Mouse (Mus musculus) midbrain, embryonic 12.5 days (tissue): ENCODE measurements around the gene Agfg2. TPM values are rescaled to one million over a fixed set of nuclear protein-coding genes. Genes with fewer than 3 reads are reported as not detected.

Experiments
- ATAC-seq: fragments of 200-750 bp; cut with Nextera tagmentation; 2 replicates; pipeline ENCODE4 v1.8.0; 2017; ENCODE audit warnings: low read depth, moderate TSS enrichment, moderate library complexity; ENCODE audit not compliant: low FRiP score
- H3K27ac ChIP-seq: fragments of 300-500 bp; sonication (generic); replicated peaks from 2 replicates; pipeline ENCODE4 v1.5.1; 2016; ENCODE audit warnings: mild to moderate bottlenecking
- H3K27me3 ChIP-seq: fragments of 300-500 bp; sonication (generic); 2 replicates; pipeline ENCODE4 v1.6.1; 2016; ENCODE audit warnings: mild to moderate bottlenecking
- H3K36me3 ChIP-seq: fragments of 300-500 bp; sonication (generic); 2 replicates; pipeline ENCODE4 v1.6.1; 2016
- H3K4me1 ChIP-seq: fragments of 300-500 bp; sonication (generic); 2 replicates; pipeline ENCODE4 v1.6.1; 2016
- H3K4me2 ChIP-seq: fragments of 300-500 bp; sonication (generic); replicated peaks from 2 replicates; pipeline ENCODE4 v1.6.1; 2016; ENCODE audit warnings: mild to moderate bottlenecking, moderate library complexity
- H3K4me3 ChIP-seq: fragments of 300-500 bp; sonication (generic); 2 replicates; pipeline ENCODE4 v1.5.1; 2016; ENCODE audit warnings: mild to moderate bottlenecking
- H3K9ac ChIP-seq: fragments of 300-500 bp; sonication (generic); replicated peaks from 2 replicates; pipeline ENCODE4 v1.6.1; 2016; ENCODE audit warnings: mild to moderate bottlenecking, moderate library complexity
- H3K9me3 ChIP-seq: fragments of 300-500 bp; sonication (generic); 2 replicates; pipeline ENCODE4 v1.6.1; 2016; ENCODE audit warnings: mild to moderate bottlenecking
- WGBS: fragments of 180-500 bp; shearing (Covaris S2); methylation state at CpG from one replicate; pipeline ENCODE4 v1.1.7; 2016; 5-methylcytosine and 5-hydroxymethylcytosine counted together
- polyA plus RNA-seq: library from polyadenylated mRNA; unstranded; fragments of >200 nt; fragmentation: Nextera tagmentation; extraction: Ambion mirVana; gene quantifications from 2 replicates; pipeline ENCODE4 v1.2.1, GENCODE M21; 2016

Agfg2 gene
- polyA plus RNA-seq, 1 experiment from 2014 or later = 29.0 TPM

- 93% methylated on average over 3 of the region's 3 CpGs for WGBS
- Histone ChIP-seq H3K4me2 (no peak overlapping the region), H3K27ac (no peak overlapping the region)
Measured at GRCm38 (mm10) chr5:137678736-137679135, 5.8 kb downstream of the Agfg2 start.

GRCm38 (mm10) chr5:137677859-137678258 is 6.7 kb downstream of the Agfg2 start:
- no peak overlapping the region for H3K4me3 ChIP-seq
- H3K9me3 ChIP-seq = no peaks in the 10 kb centered on the region
- peaks cover 7% of the 10 kb centered on the region for H3K4me1 ChIP-seq
- no peak for ATAC-seq
- no peaks in the 10 kb centered on the region for H3K27me3 ChIP-seq
- no peak overlapping the region for H3K9ac ChIP-seq
- H3K27ac ChIP-seq = no peak overlapping the region
- 97% methylated on average over 8 of the region's 8 CpGs for WGBS
- H3K4me2 ChIP-seq = no peak overlapping the region
- peaks cover 13% of the 10 kb centered on the region; the same call in 1 of the 2 replicates for H3K36me3 ChIP-seq

More at GRCm38 (mm10) chr5:137678736-137679135, 5.8 kb downstream of the Agfg2 start:
- peaks cover 13% of the 10 kb centered on the region; the same call in 1 of the 2 replicates for H3K36me3 ChIP-seq
- no peaks in the 10 kb centered on the region for H3K9me3 ChIP-seq
- H3K4me3 ChIP-seq = no peak overlapping the region
- peaks cover 16% of the 10 kb centered on the region for H3K4me1 ChIP-seq
- no peak for ATAC-seq
- no peaks in the 10 kb centered on the region for H3K27me3 ChIP-seq
- H3K9ac ChIP-seq = no peak overlapping the region

GRCm38 (mm10) chr5:137674786-137675185 is 9.7 kb downstream of the Agfg2 start:
- Histone ChIP-seq H3K36me3 (peaks cover 9% of the 10 kb centered on the region; the same call in 1 of the 2 replicates), H3K4me2 (no peak overlapping the region), H3K4me3 (no peak overlapping the region), H3K27ac (no peak overlapping the region), H3K9me3 (no peaks in the 10 kb centered on the region), H3K27me3 (no peaks in the 10 kb centered on the region), H3K4me1 (peaks cover 7% of the 10 kb centered on the region), H3K9ac (no peak overlapping the region)
- 94% methylated on average over 8 of the region's 8 CpGs for WGBS
- no peak for ATAC-seq

- WGBS = 94% methylated on average over 6 of the region's 6 CpGs
- H3K36me3 ChIP-seq = peaks cover 9% of the 10 kb centered on the region; the same call in 1 of the 2 replicates
- H3K9me3 ChIP-seq = no peaks in the 10 kb centered on the region
- no peak overlapping the region for H3K4me3 ChIP-seq
- ATAC-seq = no peak
- no peak overlapping the region for H3K27ac ChIP-seq
- peaks cover 7% of the 10 kb centered on the region for H3K4me1 ChIP-seq
- no peak overlapping the region for H3K9ac ChIP-seq
- H3K27me3 ChIP-seq = no peaks in the 10 kb centered on the region
- no peak overlapping the region for H3K4me2 ChIP-seq
Measured at GRCm38 (mm10) chr5:137673015-137673414, 11.5 kb downstream of the Agfg2 start.

- H3K36me3 ChIP-seq = 0 out of 2 replicates have a peak, but pooled peaks cover 14% of the 10 kb centered on the region
- peaks cover 7% of the 10 kb centered on the region for H3K4me1 ChIP-seq
- no peaks in the 10 kb centered on the region for H3K9me3 ChIP-seq
- H3K27me3 ChIP-seq = no peaks in the 10 kb centered on the region
- no peak for ATAC-seq
- WGBS = 84% methylated on average over 5 of the region's 5 CpGs
- no peak overlapping the region for H3K9ac ChIP-seq
- no peak overlapping the region; the same call in 1 of the 2 replicates for H3K27ac ChIP-seq
- H3K4me3 ChIP-seq = no peak overlapping the region
- H3K4me2 ChIP-seq = no peak overlapping the region
Measured at GRCm38 (mm10) chr5:137672361-137672760, 12.2 kb downstream of the Agfg2 start.

GRCm38 (mm10) chr5:137671443-137672240 is 12.9 kb downstream of the Agfg2 start:
- H3K9me3 ChIP-seq = no peaks in the 10 kb centered on the region
- H3K4me3 ChIP-seq = no peak overlapping the region
- no peaks in the 10 kb centered on the region for H3K27me3 ChIP-seq
- no peak overlapping the region for H3K9ac ChIP-seq
- H3K4me1 ChIP-seq = peaks cover 7% of the 10 kb centered on the region
- no peak for ATAC-seq
- no peak overlapping the region for H3K4me2 ChIP-seq
- H3K36me3 ChIP-seq = peaks cover 16% of the 10 kb centered on the region
- peak overlapping the region; percentile 15; the same call in 1 of the 2 replicates for H3K27ac ChIP-seq
- WGBS = 59% methylated on average over 9 of the region's 9 CpGs

- no peak overlapping the region for H3K4me3 ChIP-seq
- WGBS = 97% methylated on average over 1 of the region's 1 CpGs
- H3K36me3 ChIP-seq = peaks cover 24% of the 10 kb centered on the region
- no peak overlapping the region for H3K4me2 ChIP-seq
- no peaks in the 10 kb centered on the region for H3K9me3 ChIP-seq
- no peak overlapping the region for H3K27ac ChIP-seq
- ATAC-seq = no peak
- peaks cover 7% of the 10 kb centered on the region for H3K4me1 ChIP-seq
- H3K27me3 ChIP-seq = no peaks in the 10 kb centered on the region
- H3K9ac ChIP-seq = no peak overlapping the region
Measured at GRCm38 (mm10) chr5:137670240-137670639, 14.3 kb downstream of the Agfg2 start.

GRCm38 (mm10) chr5:137668971-137669370 is 15.6 kb downstream of the Agfg2 start:
- ATAC-seq = no peak
- H3K4me3 ChIP-seq = no peak overlapping the region
- H3K9me3 ChIP-seq = no peaks in the 10 kb centered on the region
- H3K27ac ChIP-seq = 0 out of 2 replicates have a peak overlapping the region, but pooled peaks have one; percentile 2
- H3K9ac ChIP-seq = no peak overlapping the region
- H3K4me2 ChIP-seq = no peak overlapping the region
- peaks cover 37% of the 10 kb centered on the region for H3K36me3 ChIP-seq
- H3K27me3 ChIP-seq = no peaks in the 10 kb centered on the region
- 83% methylated on average over 10 of the region's 10 CpGs for WGBS
- peaks cover 7% of the 10 kb centered on the region for H3K4me1 ChIP-seq

- H3K27ac ChIP-seq = no peak overlapping the region
- no peaks in the 10 kb centered on the region for H3K27me3 ChIP-seq
- H3K4me1 ChIP-seq = no peaks in the 10 kb centered on the region
- no peak overlapping the region for H3K4me3 ChIP-seq
- no peaks in the 10 kb centered on the region for H3K9me3 ChIP-seq
- peaks cover 90% of the 10 kb centered on the region for H3K36me3 ChIP-seq
- 80% methylated on average over 9 of the region's 9 CpGs for WGBS
- no peak overlapping the region for H3K9ac ChIP-seq
- no peak overlapping the region for H3K4me2 ChIP-seq
- no peak for ATAC-seq
Measured at GRCm38 (mm10) chr5:137663057-137663456, 21.5 kb downstream of the Agfg2 start.

GRCm38 (mm10) chr5:137660064-137660688 is 24.4 kb downstream of the Agfg2 start:
- H3K36me3 ChIP-seq = peaks cover 73% of the 10 kb centered on the region
- no peaks in the 10 kb centered on the region for H3K9me3 ChIP-seq
- H3K4me2 ChIP-seq = no peak overlapping the region
- H3K4me3 ChIP-seq = no peak overlapping the region
- no peak overlapping the region for H3K27ac ChIP-seq
- no peak overlapping the region for H3K9ac ChIP-seq
- no peak for ATAC-seq
- 93% methylated on average over 6 of the region's 6 CpGs for WGBS
- no peaks in the 10 kb centered on the region for H3K4me1 ChIP-seq
- H3K27me3 ChIP-seq = no peaks in the 10 kb centered on the region

- Histone ChIP-seq H3K4me1 (0 out of 2 replicates have a peak, but pooled peaks cover 2% of the 10 kb centered on the region), H3K9me3 (no peaks in the 10 kb centered on the region), H3K9ac (no peak overlapping the region), H3K27me3 (no peaks in the 10 kb centered on the region), H3K36me3 (peaks cover 65% of the 10 kb centered on the region), H3K4me3 (no peak overlapping the region), H3K4me2 (no peak overlapping the region), H3K27ac (no peak overlapping the region)
- 48% methylated on average over 6 of the region's 6 CpGs for WGBS
- no peak for ATAC-seq
Measured at GRCm38 (mm10) chr5:137656977-137657376, 27.5 kb downstream of the Agfg2 start.

- H3K9ac ChIP-seq = no peak overlapping the region
- no peak overlapping the region for H3K27ac ChIP-seq
- H3K9me3 ChIP-seq = no peaks in the 10 kb centered on the region
- no peak for ATAC-seq
- H3K4me2 ChIP-seq = no peak overlapping the region
- H3K27me3 ChIP-seq = no peaks in the 10 kb centered on the region
- WGBS = 75% methylated on average over 7 of the region's 7 CpGs
- H3K4me1 ChIP-seq = peaks cover 7% of the 10 kb centered on the region
- H3K36me3 ChIP-seq = peaks cover 50% of the 10 kb centered on the region
- no peak overlapping the region for H3K4me3 ChIP-seq
Measured at GRCm38 (mm10) chr5:137654746-137655145, 29.8 kb downstream of the Agfg2 start.
